22 mouse cellular contexts compared by ENCODE assay signal in the genomic region with DNA sequence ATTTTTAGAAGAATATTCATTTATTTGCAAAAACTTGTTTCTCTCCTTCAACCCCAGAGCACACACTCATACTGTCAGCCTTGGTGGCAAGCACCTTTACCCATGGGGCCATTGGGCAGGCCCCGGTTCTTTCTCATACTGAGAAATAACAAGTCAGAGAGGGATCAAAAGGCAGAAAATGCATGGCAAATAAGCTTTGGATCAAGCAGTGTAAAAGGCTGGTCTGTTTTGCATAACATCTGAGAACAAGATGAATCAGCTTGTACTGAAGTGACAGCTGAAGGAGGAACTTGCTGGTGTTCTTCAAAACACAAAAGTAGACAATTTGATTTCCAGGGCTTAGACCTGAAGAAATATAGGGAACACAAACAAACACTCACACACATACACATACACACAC.
A peak's percentile ranks its signal among the peaks of the same experiment; 100 is the strongest.
DNase-seq lines count a peak whose midpoint lies in the region; ATAC-seq and TF ChIP-seq lines count a peak whose summit lies in the region.
"Had no signal": no experiment of that assay in that cellular context is flagged by ENCODE, and none has a peak within 500 bp of the region (broad histone marks: within the 10 kb centered on the region; RNA-seq: fewer than 3 reads in every experiment).

No protein-coding gene starts in this region.

- no peak for DNase-seq in layer of hippocampus, adult 2 months (ENCODE audit: low spot score in 2 of 2)
- DNase-seq in layer of hippocampus, postnatal 10 days (ENCODE audit: low spot score in 2 of 2) = no peak
- DNase-seq in midbrain, embryonic 14.5 days = peak; percentile 46
- peak; percentile 91 for DNase-seq in CH12.LX (ENCODE audit: extremely low read depth)
- DNase-seq in brain, embryonic 14.5 days (ENCODE audit: low read depth) = peak; percentile 41
- no peak for DNase-seq in cerebellum, adult 8-10 months
- DNase-seq: adrenal gland, adult 2 months; adrenal gland, postnatal 10 days; adrenal gland, postnatal 25 days; B cell, adult 2 months; cerebellum, adult 11-12 months; cerebellum, adult 2 months; cerebellum, adult 9-11 months; cerebellum, postnatal 14 days; cerebellum, postnatal 36 days had no signal

- no peak for TF ChIP-seq POLR2A in CH12.LX (IDR thresholded peaks at IDR 0.05; ENCODE audit: low read depth, low read length)
- TF ChIP-seq POLR2A in brain, embryonic 14.5 days (IDR thresholded peaks at IDR 0.05; ENCODE audit: borderline replicate concordance, extremely low read depth, insufficient read depth, insufficient read length, poor library complexity, severe bottlenecking) = no peak

- no peak; the same call in 1 of the 2 replicates for ATAC-seq in midbrain, embryonic 14.5 days (ENCODE audit: low FRiP score, low TSS enrichment)
- ATAC-seq in midbrain, embryonic 15.5 days (replicated peaks) = no peak
- no peak for ATAC-seq in forebrain, embryonic 12.5 days (ENCODE audit: low FRiP score)
- ATAC-seq: CD4-positive, CD25-positive, alpha-beta regulatory T cell, adult 4 months; forebrain, embryonic 14.5 days; forebrain, embryonic 16.5 days had no signal

- no peak for TF ChIP-seq CTCF in layer of hippocampus, adult 2 months (conservative IDR thresholded peaks at IDR 0.05)
- TF ChIP-seq CTCF in CH12.LX (conservative IDR thresholded peaks at IDR 0.05 in 1 of 2, IDR thresholded peaks at IDR 0.05 in 1 of 2; ENCODE audit: low read depth in 2 of 2, low read length in 2 of 2) = no peak
- no peak for TF ChIP-seq CTCF in brain, embryonic 14.5 days (IDR thresholded peaks at IDR 0.05; ENCODE audit: borderline replicate concordance, extremely low read depth, insufficient read depth, insufficient read length)

- 7% methylated on average over 1 of the region's 1 CpGs for WGBS in midbrain, embryonic 14.5 days
- 11% methylated on average over 1 of the region's 1 CpGs for WGBS in midbrain, embryonic 15.5 days
- WGBS in forebrain, embryonic 12.5 days = 69% methylated on average over 1 of the region's 1 CpGs

- no peaks in the 10 kb centered on the region for H3K9me3 ChIP-seq in midbrain, embryonic 14.5 days (ENCODE audit: control insufficient read depth, low read length)
- no peaks in the 10 kb centered on the region for H3K9me3 ChIP-seq in midbrain, embryonic 15.5 days
- H3K9me3 ChIP-seq in CH12.LX (replicated peaks; ENCODE audit: low read length) = no peaks in the 10 kb centered on the region
- H3K9me3 ChIP-seq in forebrain, embryonic 12.5 days = no peaks in the 10 kb centered on the region
- H3K9me3 ChIP-seq: embryonic facial prominence, embryonic 10.5 days; embryonic facial prominence, embryonic 12.5 days had no signal

- in situ Hi-C loops in CH12.LX (cut with MboI; ENCODE audit: low pct_ligation_motif_present, low pct_unique_long_range_greater_than_20kb, low sequenced_read_pairs) = no loop called here

- peak; percentile 98 for TF ChIP-seq EP300 in CH12.LX (IDR thresholded peaks at IDR 0.05; ENCODE audit: low read length)

- peak overlapping the region; percentile 77 for H3K27ac ChIP-seq in layer of hippocampus, adult 2 months
- H3K27ac ChIP-seq in midbrain, embryonic 14.5 days (replicated peaks; ENCODE audit: low read depth, low read length) = no peak overlapping the region
- H3K27ac ChIP-seq in midbrain, embryonic 15.5 days = no peak overlapping the region
- H3K27ac ChIP-seq in CH12.LX (ENCODE audit: insufficient read depth, low read depth) = no peak overlapping the region
- no peak overlapping the region for H3K27ac ChIP-seq in forebrain, embryonic 12.5 days
- H3K27ac ChIP-seq: embryonic facial prominence, embryonic 10.5 days; embryonic facial prominence, embryonic 12.5 days had no signal

- no peaks in the 10 kb centered on the region for H3K4me1 ChIP-seq in midbrain, embryonic 14.5 days (ENCODE audit: control insufficient read depth, insufficient read depth, low read length)
- H3K4me1 ChIP-seq in midbrain, embryonic 15.5 days = peaks cover 8% of the 10 kb centered on the region
- H3K4me1 ChIP-seq in CH12.LX (ENCODE audit: control insufficient read depth in 1 of 2, insufficient read depth in 2 of 2) = peaks cover 22 to 27% of the 10 kb centered on the region in 2 experiments
- peaks cover 8% of the 10 kb centered on the region; the same call in 1 of the 2 replicates for H3K4me1 ChIP-seq in forebrain, embryonic 12.5 days
- H3K4me1 ChIP-seq: embryonic facial prominence, embryonic 10.5 days; embryonic facial prominence, embryonic 12.5 days had no signal

- dilution Hi-C loops in CH12.LX (cut with MboI; ENCODE audit: extremely low pct_ligation_motif_present, extremely low pct_unique_long_range_greater_than_20kb, low sequenced_read_pairs) = no loop called here

- H3K4me3 ChIP-seq in layer of hippocampus, adult 2 months = no peak overlapping the region
- H3K4me3 ChIP-seq in midbrain, embryonic 14.5 days (replicated peaks; ENCODE audit: low read depth, low read length) = no peak overlapping the region
- no peak overlapping the region for H3K4me3 ChIP-seq in midbrain, embryonic 15.5 days
- no peak overlapping the region for H3K4me3 ChIP-seq in CH12.LX (replicated peaks in 1 of 3; ENCODE audit: low read depth in 2 of 3, low read length in 2 of 3, poor library complexity in 1 of 3)
- H3K4me3 ChIP-seq in forebrain, embryonic 12.5 days (replicated peaks) = no peak overlapping the region
- H3K4me3 ChIP-seq: embryonic facial prominence, embryonic 10.5 days; embryonic facial prominence, embryonic 12.5 days had no signal

- no peak overlapping the region for H3K4me2 ChIP-seq in midbrain, embryonic 14.5 days (ENCODE audit: low read length)
- H3K4me2 ChIP-seq in midbrain, embryonic 15.5 days = no peak overlapping the region
- H3K4me2 ChIP-seq in CH12.LX (ENCODE audit: insufficient read depth, low read depth, poor library complexity, severe bottlenecking) = 0 out of 2 replicates have a peak overlapping the region, but pooled peaks have one; percentile 17
- no peak overlapping the region for H3K4me2 ChIP-seq in forebrain, embryonic 12.5 days
- H3K4me2 ChIP-seq: embryonic facial prominence, embryonic 12.5 days had no signal

- H3K36me3 ChIP-seq in midbrain, embryonic 14.5 days (ENCODE audit: control insufficient read depth, insufficient read depth, low read length) = no peaks in the 10 kb centered on the region
- no peaks in the 10 kb centered on the region for H3K36me3 ChIP-seq in midbrain, embryonic 15.5 days (replicated peaks)
- no peaks in the 10 kb centered on the region for H3K36me3 ChIP-seq in CH12.LX (replicated peaks in 1 of 2; ENCODE audit: control insufficient read depth in 1 of 2, insufficient read depth in 1 of 2, low read length in 1 of 2)
- H3K36me3 ChIP-seq in forebrain, embryonic 12.5 days (replicated peaks) = no peaks in the 10 kb centered on the region
- H3K36me3 ChIP-seq: embryonic facial prominence, embryonic 10.5 days; embryonic facial prominence, embryonic 12.5 days had no signal

- no peaks in the 10 kb centered on the region for H3K79me2 ChIP-seq in CH12.LX (replicated peaks; ENCODE audit: control insufficient read depth, extremely low read depth, insufficient read depth, poor library complexity, severe bottlenecking)

- no peak overlapping the region for H3K9ac ChIP-seq in midbrain, embryonic 14.5 days (replicated peaks; ENCODE audit: low read length)
- no peak overlapping the region for H3K9ac ChIP-seq in midbrain, embryonic 15.5 days
- H3K9ac ChIP-seq in CH12.LX (ENCODE audit: insufficient read depth, low read depth) = no peak overlapping the region
- no peak overlapping the region for H3K9ac ChIP-seq in forebrain, embryonic 12.5 days
- H3K9ac ChIP-seq: embryonic facial prominence, embryonic 12.5 days had no signal

- TF ChIP-seq RAD21 in CH12.LX (IDR thresholded peaks at IDR 0.05; ENCODE audit: low read depth, low read length) = no peak; the same call in 1 of the 2 replicates

- no peaks in the 10 kb centered on the region for H3K27me3 ChIP-seq in midbrain, embryonic 14.5 days (ENCODE audit: control insufficient read depth, insufficient read depth, low read length)
- H3K27me3 ChIP-seq in midbrain, embryonic 15.5 days (replicated peaks) = no peaks in the 10 kb centered on the region
- H3K27me3 ChIP-seq in CH12.LX (replicated peaks) = no peaks in the 10 kb centered on the region
- H3K27me3 ChIP-seq in forebrain, embryonic 12.5 days = no peaks in the 10 kb centered on the region
- H3K27me3 ChIP-seq: embryonic facial prominence, embryonic 12.5 days had no signal

TF ChIP-seq in CH12.LX, 34 proteins besides CTCF, POLR2A, EP300 and RAD21 (continues in another document):
- TF ChIP-seq SIN3A (IDR thresholded peaks at IDR 0.05; ENCODE audit: low read length) (peak; percentile 98), UBTF (IDR thresholded peaks at IDR 0.05; ENCODE audit: low read depth, low read length) (no peak), MAZ (IDR thresholded peaks at IDR 0.05; ENCODE audit: low read depth, low read length) (peak; percentile 69; the same call in 1 of the 2 replicates), MYC (IDR thresholded peaks at IDR 0.05; ENCODE audit: low read depth, low read length) (peak; percentile 72; the same call in 1 of the 2 replicates), POLR2AphosphoS2 (IDR thresholded peaks at IDR 0.05; ENCODE audit: low read depth, low read length) (no peak), CHD1 (IDR thresholded peaks at IDR 0.05; ENCODE audit: low read depth, low read length) (no peak), ETS1 (conservative IDR thresholded peaks at IDR 0.05; ENCODE audit: low read depth, low read length) (peak; percentile 98), TCF12 (IDR thresholded peaks at IDR 0.05; ENCODE audit: low read depth, low read length) (peak; percentile 86), JUND (conservative IDR thresholded peaks at IDR 0.05; ENCODE audit: low read depth, low read length) (peak; percentile 95), TBP (conservative IDR thresholded peaks at IDR 0.05; ENCODE audit: low read depth, low read length) (no peak), MEF2A (IDR thresholded peaks at IDR 0.05; ENCODE audit: borderline replicate concordance, low read depth, low read length) (peak; percentile 86), ZNF384 (IDR thresholded peaks at IDR 0.05; ENCODE audit: low read depth, low read length) (0 out of 2 replicates have a peak, but pooled peaks have one; percentile 10), BHLHE40 (IDR thresholded peaks at IDR 0.05; ENCODE audit: low read depth, low read length) (peak; percentile 77), CHD2 (IDR thresholded peaks at IDR 0.05; ENCODE audit: low read length) (peak; percentile 83), GABPA (IDR thresholded peaks at IDR 0.05; ENCODE audit: insufficient replicate concordance, low read depth, low read length) (no peak), KAT2A (IDR thresholded peaks at IDR 0.05; ENCODE audit: insufficient replicate concordance, low read length) (0 out of 2 replicates have a peak, but pooled peaks have one; percentile 50), USF2 (conservative IDR thresholded peaks at IDR 0.05; ENCODE audit: low read depth, low read length) (no peak), MAX (IDR thresholded peaks at IDR 0.05; ENCODE audit: low read length) (peak; percentile 56), MAFK (IDR thresholded peaks at IDR 0.05; ENCODE audit: insufficient replicate concordance, low read length) (peak; percentile 83), RCOR1 (conservative IDR thresholded peaks at IDR 0.05; ENCODE audit: low read depth, low read length) (peak; percentile 96), ELF1 (IDR thresholded peaks at IDR 0.05; ENCODE audit: low read depth, low read length) (peak; percentile 51; the same call in 1 of the 2 replicates)

Comparison
In these comparisons a context has a peak if more than half of its experiments do, and no peak if none do; other contexts are left out.
1. DNase-seq: peak in midbrain, embryonic 14.5 days (single experiment), CH12.LX (single experiment) and brain, embryonic 14.5 days (single experiment); none in layer of hippocampus, adult 2 months (0 of 2), layer of hippocampus, postnatal 10 days (0 of 2) and cerebellum, adult 8-10 months (single experiment).